Mouse (Mus musculus) heart, embryonic 14.5 days (tissue): ENCODE data around the gene Sik3. TPM values are rescaled to one million over a fixed set of nuclear protein-coding genes. Genes with fewer than 3 reads are reported as not detected.

ENCODE experiments used
- ATAC-seq: fragments of 200-750 bp; cut with Nextera tagmentation; 2 replicates; pipeline ENCODE4 v1.8.0; 2017; ENCODE audit warnings: low read depth, moderate TSS enrichment; ENCODE audit not compliant: insufficient number of reproducible peaks, insufficient read depth, low FRiP score
- H3K27ac ChIP-seq, 2 experiments: fragments of 200-500 bp in 1 of 2; fragments of 300-500 bp in 1 of 2; sonication (generic) in 1 of 2; replicated peaks in 1 of 2; 2 replicates each; pipeline ENCODE4 v1.5.1; 2012 to 2014; ENCODE audit warnings: low read depth in 2 of 2, low read length in 2 of 2, control low read depth in 1 of 2, mild to moderate bottlenecking in 1 of 2, mixed read lengths in 1 of 2; ENCODE audit not compliant: control insufficient read depth in 1 of 2, insufficient read depth in 1 of 2
- H3K27me3 ChIP-seq: fragments of 300-500 bp; sonication (generic); 2 replicates; pipeline ENCODE4 v1.6.1; 2014; ENCODE audit warnings: mild to moderate bottlenecking, low read length, control low read depth; ENCODE audit not compliant: control insufficient read depth, insufficient read depth
- H3K36me3 ChIP-seq: fragments of 300-500 bp; sonication (generic); 2 replicates; pipeline ENCODE4 v1.6.1; 2014; ENCODE audit warnings: mild to moderate bottlenecking, control low read depth, low read length, mixed read lengths; ENCODE audit not compliant: control insufficient read depth, insufficient read depth
- H3K4me1 ChIP-seq, 2 experiments: fragments of 200-500 bp in 1 of 2; fragments of 300-500 bp in 1 of 2; sonication (generic) in 1 of 2; 2 replicates each; pipeline ENCODE4 v1.6.1; 2012 to 2014; ENCODE audit warnings: low read length in 2 of 2, control low read depth in 1 of 2, mixed read lengths in 1 of 2; ENCODE audit not compliant: control insufficient read depth in 2 of 2, insufficient read depth in 2 of 2
- H3K4me2 ChIP-seq: fragments of 300-500 bp; sonication (generic); 2 replicates; pipeline ENCODE4 v1.6.1; 2014; ENCODE audit warnings: mild to moderate bottlenecking, low read length
- H3K4me3 ChIP-seq, 2 experiments: fragments of 200-500 bp in 1 of 2; fragments of 300-500 bp in 1 of 2; sonication (generic) in 1 of 2; 2 replicates each; pipeline ENCODE4 v1.5.1; 2012 to 2014; ENCODE audit warnings: low read length in 2 of 2, mild to moderate bottlenecking in 2 of 2, control low read depth in 1 of 2, low read depth in 1 of 2, moderate library complexity in 1 of 2; ENCODE audit not compliant: control insufficient read depth in 1 of 2, insufficient read depth in 1 of 2
- H3K9ac ChIP-seq: fragments of 300-500 bp; sonication (generic); 2 replicates; pipeline ENCODE4 v1.6.1; 2014; ENCODE audit warnings: mild to moderate bottlenecking, low read length
- H3K9me3 ChIP-seq: fragments of 300-500 bp; sonication (generic); 2 replicates; pipeline ENCODE4 v1.6.1; 2016; ENCODE audit warnings: low read length, control low read depth; ENCODE audit not compliant: control insufficient read depth
- WGBS: fragments of 180-500 bp; shearing (Covaris S2); extraction: QIAGEN DNeasy Blood & Tissue Kit; methylation state at CpG from one replicate; pipeline ENCODE4 v1.1.7; 2014; 5-methylcytosine and 5-hydroxymethylcytosine counted together
- polyA plus RNA-seq: library from polyadenylated mRNA; unstranded; fragments of >200 nt; fragmentation: Nextera tagmentation; extraction: Ambion mirVana; gene quantifications from 2 replicates; pipeline ENCODE4 v1.2.1, GENCODE M21; 2014

Sik3 gene
- polyA plus RNA-seq, 1 experiment from 2014 or later: 14.1 TPM

GRCm38 (mm10) chr9:46072101-46072835 lies 59.6 kb downstream of the Sik3 start:
- 81% methylated on average over 9 of the region's 9 CpGs for WGBS
- Histone ChIP-seq H3K4me2 (no peak overlapping the region), H3K9me3 (no peaks in the 10 kb centered on the region), H3K36me3 (no peaks in the 10 kb centered on the region), H3K9ac (no peak overlapping the region), H3K27me3 (no peaks in the 10 kb centered on the region), H3K27ac (no peak overlapping the region), H3K4me3 (no peak overlapping the region), H3K4me1 (0 out of 4 replicates have a peak, but pooled peaks cover 0 to 9% of the 10 kb centered on the region in 2 experiments)
- no peak for ATAC-seq

- H3K4me1 ChIP-seq: 0 out of 4 replicates have a peak, but pooled peaks cover 0 to 6% of the 10 kb centered on the region in 2 experiments
- 66% methylated on average over 3 of the region's 3 CpGs for WGBS
- H3K27ac ChIP-seq: no peak overlapping the region
- ATAC-seq: no peak
- H3K36me3 ChIP-seq: no peaks in the 10 kb centered on the region
- no peaks in the 10 kb centered on the region for H3K27me3 ChIP-seq
- H3K9ac ChIP-seq: no peak overlapping the region
- H3K9me3 ChIP-seq: no peaks in the 10 kb centered on the region
- H3K4me3 ChIP-seq: no peak overlapping the region
- H3K4me2 ChIP-seq: no peak overlapping the region
Observed at GRCm38 (mm10) chr9:46073443-46073842, 60.8 kb downstream of the Sik3 start.

GRCm38 (mm10) chr9:46075578-46075977 lies 63.0 kb downstream of the Sik3 start:
- Histone ChIP-seq H3K9ac (no peak overlapping the region), H3K9me3 (no peaks in the 10 kb centered on the region), H3K27ac (no peak overlapping the region), H3K4me3 (no peak overlapping the region), H3K27me3 (no peaks in the 10 kb centered on the region), H3K4me1 (0 out of 4 replicates have a peak, but pooled peaks cover 0 to 3% of the 10 kb centered on the region in 2 experiments), H3K36me3 (no peaks in the 10 kb centered on the region), H3K4me2 (no peak overlapping the region)
- 47% methylated on average over 2 of the region's 2 CpGs for WGBS
- ATAC-seq: no peak

- WGBS: 49% methylated on average over 6 of the region's 6 CpGs
- Histone ChIP-seq H3K4me3 (no peak overlapping the region), H3K36me3 (no peaks in the 10 kb centered on the region), H3K27me3 (no peaks in the 10 kb centered on the region), H3K4me2 (no peak overlapping the region), H3K27ac (no peak overlapping the region), H3K9me3 (no peaks in the 10 kb centered on the region), H3K4me1 (peaks cover 2 to 14% of the 10 kb centered on the region in 2 experiments; a peak in 3 of 4 replicates), H3K9ac (no peak overlapping the region)
- no peak for ATAC-seq
Observed at GRCm38 (mm10) chr9:46082381-46082821, 69.8 kb downstream of the Sik3 start.

- Histone ChIP-seq H3K4me2 (no peak overlapping the region), H3K9ac (no peak overlapping the region), H3K27ac (no peak overlapping the region), H3K9me3 (no peaks in the 10 kb centered on the region), H3K36me3 (no peaks in the 10 kb centered on the region), H3K27me3 (no peaks in the 10 kb centered on the region), H3K4me1 (peaks cover 2 to 14% of the 10 kb centered on the region in 2 experiments; a peak in 3 of 4 replicates), H3K4me3 (no peak overlapping the region)
- ATAC-seq: no peak
- WGBS: 84% methylated on average over 7 of the region's 7 CpGs
Observed at GRCm38 (mm10) chr9:46083490-46083893, 70.9 kb downstream of the Sik3 start.

- H3K4me3 ChIP-seq: no peak overlapping the region
- no peak overlapping the region for H3K27ac ChIP-seq
- H3K4me1 ChIP-seq: peaks cover 2 to 14% of the 10 kb centered on the region in 2 experiments; a peak in 3 of 4 replicates
- no peaks in the 10 kb centered on the region for H3K27me3 ChIP-seq
- no peak overlapping the region for H3K4me2 ChIP-seq
- H3K9ac ChIP-seq: no peak overlapping the region
- WGBS: 77% methylated on average over 7 of the region's 7 CpGs
- no peak for ATAC-seq
- no peaks in the 10 kb centered on the region for H3K9me3 ChIP-seq
- H3K36me3 ChIP-seq: no peaks in the 10 kb centered on the region
Observed at GRCm38 (mm10) chr9:46085898-46086297, 73.3 kb downstream of the Sik3 start.

- ATAC-seq: no peak
- H3K9ac ChIP-seq: no peak overlapping the region
- no peaks in the 10 kb centered on the region for H3K27me3 ChIP-seq
- H3K9me3 ChIP-seq: no peaks in the 10 kb centered on the region
- H3K4me3 ChIP-seq: no peak overlapping the region
- WGBS: 76% methylated on average over 3 of the region's 3 CpGs
- H3K4me1 ChIP-seq: peaks cover 2 to 12% of the 10 kb centered on the region in 2 experiments; a peak in 3 of 4 replicates
- no peak overlapping the region for H3K4me2 ChIP-seq
- H3K36me3 ChIP-seq: no peaks in the 10 kb centered on the region
- H3K27ac ChIP-seq: no peak overlapping the region
Observed at GRCm38 (mm10) chr9:46086826-46087225, 74.2 kb downstream of the Sik3 start.
